Mouse (Mus musculus) hematopoietic multipotent progenitor cell, adult 10-12 weeks (in vitro differentiated cells): ENCODE data around the gene Atp8a1. TPM values are rescaled to one million over a fixed set of nuclear protein-coding genes. Genes with fewer than 3 reads are reported as not detected.

ENCODE experiments used
- polyA plus RNA-seq: library from polyadenylated mRNA; stranded (reverse); fragments of >175 nt; gene quantifications from 2 replicates; pipeline ENCODE4 v1.2.3, GENCODE M21; 2012; ENCODE audit warnings: low replicate concordance

Atp8a1 gene
- 18.7 and 59.7 TPM in 2 replicates for polyA plus RNA-seq

GRCm38 (mm10) chr5:67847253-67848165 is at the start of gene Atp8a1:
Gene Atp8a1, minus strand, starts transcription at chr5:67847434.

DNA sequence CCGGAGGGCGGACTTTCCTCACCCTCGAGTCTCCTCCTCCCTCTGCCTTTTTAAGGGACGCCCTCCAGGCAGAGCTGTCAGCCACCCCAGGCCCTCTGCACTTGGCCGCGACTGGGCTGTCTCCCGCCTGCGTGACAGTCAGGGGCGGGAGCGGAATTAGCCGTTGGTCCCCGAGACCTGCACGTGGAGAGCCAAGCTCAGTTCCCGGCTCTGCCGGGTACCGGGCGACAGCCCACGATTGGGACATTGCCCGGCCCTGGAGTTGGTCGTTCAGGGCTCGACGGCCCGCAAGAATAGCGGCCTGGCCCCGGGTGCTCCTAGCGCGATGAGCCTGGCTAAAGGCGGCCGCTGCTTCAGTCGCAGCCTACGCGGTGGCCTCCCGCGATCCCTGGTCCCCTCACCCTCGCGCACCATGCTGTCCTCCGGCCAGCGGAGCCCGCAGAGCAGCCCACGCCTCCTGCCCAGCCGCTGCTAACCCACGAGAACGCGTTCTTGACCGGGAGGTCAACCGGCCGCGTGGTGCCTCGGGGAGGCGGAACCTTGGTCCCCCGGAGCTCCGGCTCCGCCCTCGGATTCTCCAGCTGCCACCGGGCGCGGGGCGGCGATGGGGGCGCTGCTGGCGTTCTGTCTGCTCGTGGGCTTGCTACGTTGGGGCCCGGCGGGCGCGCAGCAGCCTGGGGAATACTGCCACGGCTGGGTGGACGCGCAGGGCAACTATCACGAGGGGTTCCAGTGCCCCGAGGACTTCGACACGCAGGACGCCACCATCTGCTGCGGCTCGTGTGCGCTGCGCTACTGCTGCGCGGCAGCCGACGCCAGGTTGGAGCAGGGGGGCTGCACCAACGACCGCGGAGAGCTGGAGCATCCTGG is 239.2 kb downstream of the Atp8a1 start, which contains the start of gene Shisa3:
Gene Shisa3, plus strand, starts transcription at position 79 of the 870 bp plus-strand sequence.

Other genes with a start within 250 kb of the Atp8a1 start
- gene Shisa3, start 239.6 kb downstream of the Atp8a1 start, polyA plus RNA-seq = 0.03 and 0.09 TPM in 2 replicates
- not detected in 2 replicates for gene Gm5108, start 94.2 kb upstream of the Atp8a1 start, polyA plus RNA-seq
- not detected in 2 replicates for gene Gm21905, start 99.0 kb upstream of the Atp8a1 start, polyA plus RNA-seq
- gene Grxcr1, start 184.4 kb upstream of the Atp8a1 start, polyA plus RNA-seq = not detected in 2 replicates